Mouse (Mus musculus) stomach, embryonic 14.5 days (tissue): Measurements from ENCODE around the gene Majin. TPM values are rescaled to one million over a fixed set of nuclear protein-coding genes. Genes with fewer than 3 reads are reported as not detected.

Experiments used
- microRNA counts: library from miRNA; unstranded; fragments of <30 nt; microRNA quantifications from one replicate; lab custom pipeline; 2016
- microRNA-seq: library from miRNA; unstranded; fragments of <30 nt; microRNA quantifications from one replicate; pipeline ENCODE4, GENCODE M21; 2016
- polyA plus RNA-seq: library from polyadenylated mRNA; unstranded; fragments of >200 nt; fragmentation: Nextera tagmentation; extraction: Ambion mirVana; gene quantifications from 2 replicates; pipeline ENCODE4 v1.2.1, GENCODE M21; 2014

Gene Majin
- polyA plus RNA-seq, 1 experiment from 2014 or later = not detected

MicroRNA genes within 50 kb of the gene (microRNA counts, 519-probe panel; counts per million panel counts)
- 3,472 counts per million, percentile 68 among the panel's probes with 10 or more counts for microRNA mmu-miR-192 (lab: Ali Mortazavi, UCI)

Small RNAs within 50 kb of the gene (microRNA-seq; reads per million reads assigned to microRNA genes)
- gene Mir192 (1,157 reads per million, percentile 73 among the genes with 10 or more reads in this experiment), gene Mir194-2 (532 reads per million, percentile 66 among the genes with 10 or more reads in this experiment)

Other genes starting within 250 kb of the Majin start
- 68.9 and 73.2 TPM in 2 replicates for gene Pola2, start 220.2 kb upstream of the Majin start, polyA plus RNA-seq
- not detected in 2 replicates for gene Slc22a20, start 198.2 kb upstream of the Majin start, polyA plus RNA-seq
- 16.1 and 16.6 TPM in 2 replicates for gene Capn1, start 168.5 kb upstream of the Majin start, polyA plus RNA-seq
- gene Syvn1, start 137.8 kb upstream of the Majin start, polyA plus RNA-seq = 24.8 and 27.5 TPM in 2 replicates
- 75.5 and 77.4 TPM in 2 replicates for gene Mrpl49, start 126.6 kb upstream of the Majin start, polyA plus RNA-seq
- 902 and 945 TPM in 2 replicates for gene Fau, start 126.5 kb upstream of the Majin start, polyA plus RNA-seq
- 27.6 and 30.8 TPM in 2 replicates for gene Znhit2, start 123.2 kb upstream of the Majin start, polyA plus RNA-seq
- gene Tm7sf2, start 116.0 kb upstream of the Majin start, polyA plus RNA-seq = 24.8 and 24.9 TPM in 2 replicates
- gene Vps51, start 107.2 kb upstream of the Majin start, polyA plus RNA-seq = 60.1 and 66.7 TPM in 2 replicates
- not detected in 2 replicates for gene Tmem262, start 104.4 kb upstream of the Majin start, polyA plus RNA-seq
- 1.0 and 2.1 TPM in 2 replicates for gene Gm28374, start 102.1 kb upstream of the Majin start, polyA plus RNA-seq
- gene Zfpl1, start 99.4 kb upstream of the Majin start, polyA plus RNA-seq = 77.7 and 81.6 TPM in 2 replicates
- 37.2 and 39.0 TPM in 2 replicates for gene Cdca5, start 99.4 kb upstream of the Majin start, polyA plus RNA-seq
- 0.42 and 0.62 TPM in 2 replicates for gene AC131692.1, start 90.0 kb upstream of the Majin start, polyA plus RNA-seq
- gene Naaladl1, start 78.6 kb upstream of the Majin start, polyA plus RNA-seq = 0.54 and 0.64 TPM in 2 replicates
- 45.4 and 47.9 TPM in 2 replicates for gene Sac3d1, start 65.7 kb upstream of the Majin start, polyA plus RNA-seq
- 27.6 and 30.6 TPM in 2 replicates for gene Snx15, start 56.1 kb upstream of the Majin start, polyA plus RNA-seq
- gene Batf2, start 43.4 kb upstream of the Majin start, polyA plus RNA-seq = 0.23 and 0.34 TPM in 2 replicates
- gene Arl2, start 42.8 kb upstream of the Majin start, polyA plus RNA-seq = 101 and 107 TPM in 2 replicates
- gene Gpha2, start 42.0 kb downstream of the Majin start, polyA plus RNA-seq = 0.90 TPM in 1 of 2 replicates, not detected in the other
- 22.1 and 23.5 TPM in 2 replicates for gene Ppp2r5b, start 51.5 kb downstream of the Majin start, polyA plus RNA-seq
- gene Atg2a, start 57.3 kb downstream of the Majin start, polyA plus RNA-seq = 9.2 and 10.4 TPM in 2 replicates
- 44.9 and 46.2 TPM in 2 replicates for gene Ehd1, start 92.3 kb downstream of the Majin start, polyA plus RNA-seq
- gene Cdc42bpg, start 122.1 kb downstream of the Majin start, polyA plus RNA-seq = 2.2 and 2.3 TPM in 2 replicates
- gene Men1, start 150.6 kb downstream of the Majin start, polyA plus RNA-seq = 40.0 and 41.3 TPM in 2 replicates
- gene Map4k2, start 156.7 kb downstream of the Majin start, polyA plus RNA-seq = 10.0 TPM in 2 replicates
- 126 and 139 TPM in 2 replicates for gene Sf1, start 179.3 kb downstream of the Majin start, polyA plus RNA-seq
- 9.3 and 10.1 TPM in 2 replicates for gene Pygm, start 200.0 kb downstream of the Majin start, polyA plus RNA-seq
- 38.6 and 47.8 TPM in 2 replicates for gene Rasgrp2, start 215.0 kb downstream of the Majin start, polyA plus RNA-seq
- gene Nrxn2, start 234.3 kb downstream of the Majin start, polyA plus RNA-seq = 2.5 and 2.6 TPM in 2 replicates